Mouse (Mus musculus) lung, postnatal 0 days (tissue): ENCODE measurements around the gene Fbxl8. TPM values are rescaled to one million over a fixed set of nuclear protein-coding genes. Genes with fewer than 3 reads are reported as not detected.

ENCODE experiments used
- ATAC-seq: fragments of 200-750 bp; cut with Nextera tagmentation; 2 replicates; pipeline ENCODE4 v1.8.0; 2017; ENCODE audit warnings: moderate library complexity
- DNase-seq: peaks from one replicate; pipeline ENCODE4 v3.0.0-alpha.2; 2016; ENCODE audit warnings: low spot score
- H3K27ac ChIP-seq: fragments of 300-500 bp; sonication (generic); 2 replicates; pipeline ENCODE4 v1.5.1; 2014; ENCODE audit warnings: antibody characterized with exemption, mild to moderate bottlenecking, low read length, mixed read lengths
- H3K27me3 ChIP-seq: fragments of 300-500 bp; sonication (generic); replicated peaks from 2 replicates; pipeline ENCODE4 v1.6.1; 2014; ENCODE audit warnings: low read length, mixed read lengths; ENCODE audit not compliant: insufficient read depth
- H3K36me3 ChIP-seq: fragments of 300-500 bp; sonication (generic); 2 replicates; pipeline ENCODE4 v1.6.1; 2014; ENCODE audit warnings: low read length, mixed read lengths; ENCODE audit not compliant: insufficient read depth
- H3K4me1 ChIP-seq: fragments of 300-500 bp; sonication (generic); 2 replicates; pipeline ENCODE4 v1.6.1; 2014; ENCODE audit warnings: antibody characterized with exemption, low read depth, low read length, mixed read lengths; ENCODE audit not compliant: insufficient read depth
- H3K4me2 ChIP-seq: fragments of 300-500 bp; sonication (generic); replicated peaks from 2 replicates; pipeline ENCODE4 v1.6.1; 2014; ENCODE audit warnings: low read depth, mild to moderate bottlenecking, low read length, moderate library complexity, mixed read lengths
- H3K4me3 ChIP-seq: fragments of 300-500 bp; sonication (generic); 2 replicates; pipeline ENCODE4 v1.5.1; 2014; ENCODE audit warnings: low read depth, low read length
- H3K9ac ChIP-seq: fragments of 300-500 bp; sonication (generic); replicated peaks from 2 replicates; pipeline ENCODE4 v1.6.1; 2014; ENCODE audit warnings: low read depth, mild to moderate bottlenecking
- H3K9me3 ChIP-seq: fragments of 300-500 bp; sonication (generic); 2 replicates; pipeline ENCODE4 v1.6.1; 2016; ENCODE audit warnings: low read length, mixed read lengths
- CTCF ChIP-seq: IDR thresholded peaks from 2 replicates; pipeline ENCODE4 v1.5.1; 2016; ENCODE audit warnings: antibody characterized with exemption, mild to moderate bottlenecking
- EP300 ChIP-seq: IDR thresholded peaks from 2 replicates; pipeline ENCODE4 v1.6.1; 2016; ENCODE audit warnings: antibody characterized with exemption, mild to moderate bottlenecking, control low read depth
- WGBS: fragments of 180-500 bp; shearing (Covaris S2); extraction: QIAGEN DNeasy Blood & Tissue Kit; methylation state at CpG from one replicate; pipeline ENCODE4 v1.1.7; 2014; 5-methylcytosine and 5-hydroxymethylcytosine counted together
- polyA plus RNA-seq: library from polyadenylated mRNA; unstranded; fragments of >200 nt; fragmentation: Nextera tagmentation; extraction: Ambion mirVana; gene quantifications from 2 replicates; pipeline ENCODE4 v1.2.1, GENCODE M21; 2015

The Fbxl8 gene
- polyA plus RNA-seq: 6.0 and 6.6 TPM in 2 replicates

- 1% methylated on average over 53 of the region's 54 CpGs for WGBS
- TF ChIP-seq EP300: no peak
- no peak; the same call in 1 of the 2 replicates for TF ChIP-seq CTCF
- Histone ChIP-seq H3K27ac (peak within 1 kb of the TSS; percentile 26; the same call in 1 of the 2 replicates), H3K9me3 (no peaks in the 10 kb centered on the region), H3K4me3 (peak within 1 kb of the TSS; percentile 63), H3K36me3 (no peaks in the 10 kb centered on the region), H3K9ac (peak within 1 kb of the TSS; percentile 55), H3K4me2 (peak within 1 kb of the TSS; percentile 90), H3K27me3 (peaks cover 19% of the 10 kb centered on the region; the same call in 1 of the 2 replicates), H3K4me1 (peaks cover 27% of the 10 kb centered on the region)
- ATAC-seq (peak; percentile 66), DNase-seq (peak; percentile 86)
Observed at GRCm38 (mm10) chr8:105264024-105264982, at the start of gene Fbxl8, which contains the start of gene Tradd. Fbxl8 (plus strand) TSS chr8:105264648. Tradd (minus strand) TSS chr8:105264609.

GRCm38 (mm10) chr8:105217926-105218522 is 46.4 kb upstream of the Fbxl8 start:
- DNase-seq: peak; percentile 80
- H3K27ac ChIP-seq: no peak overlapping the region
- 79% methylated on average over 5 of the region's 5 CpGs for WGBS
- H3K27me3 ChIP-seq: no peaks in the 10 kb centered on the region
- H3K4me3 ChIP-seq: no peak overlapping the region
- ATAC-seq: no peak
- no peaks in the 10 kb centered on the region for H3K9me3 ChIP-seq
- no peak overlapping the region for H3K4me2 ChIP-seq
- H3K9ac ChIP-seq: no peak overlapping the region
- TF ChIP-seq EP300: no peak
- TF ChIP-seq CTCF: peak; percentile 76
- 0 out of 2 replicates have a peak, but pooled peaks cover 5% of the 10 kb centered on the region for H3K36me3 ChIP-seq
- H3K4me1 ChIP-seq: no peaks in the 10 kb centered on the region

- Histone ChIP-seq H3K36me3 (no peaks in the 10 kb centered on the region), H3K27ac (0 out of 2 replicates have a peak overlapping the region, but pooled peaks have one; percentile 99), H3K4me2 (no peak overlapping the region), H3K4me1 (no peaks in the 10 kb centered on the region), H3K9me3 (no peaks in the 10 kb centered on the region), H3K4me3 (no peak overlapping the region), H3K27me3 (no peaks in the 10 kb centered on the region), H3K9ac (no peak overlapping the region)
- DNase-seq (no peak), ATAC-seq (no peak)
- TF ChIP-seq EP300: no peak
- no peak for TF ChIP-seq CTCF
- 74% methylated on average over 7 of the region's 7 CpGs for WGBS
Observed at GRCm38 (mm10) chr8:105223850-105224249, 40.6 kb upstream of the Fbxl8 start.

GRCm38 (mm10) chr8:105224413-105225271 is 39.8 kb upstream of the Fbxl8 start, which contains the start of gene D230025D16Rik:
D230025D16Rik (plus strand) TSS chr8:105225145.
- no peaks in the 10 kb centered on the region for H3K27me3 ChIP-seq
- ATAC-seq (peak; percentile 89), DNase-seq (peak; percentile 97)
- no peaks in the 10 kb centered on the region for H3K9me3 ChIP-seq
- peak within 1 kb of the TSS; percentile 85 for H3K4me3 ChIP-seq
- no peaks in the 10 kb centered on the region for H3K4me1 ChIP-seq
- TF ChIP-seq EP300 (no peak), CTCF (peak; percentile 17; the same call in 1 of the 2 replicates)
- H3K9ac ChIP-seq: peak within 1 kb of the TSS; percentile 94
- H3K27ac ChIP-seq: peak within 1 kb of the TSS; percentile 99
- H3K4me2 ChIP-seq: peak within 1 kb of the TSS; percentile 73
- 5% methylated on average over 34 of the region's 34 CpGs for WGBS
- H3K36me3 ChIP-seq: no peaks in the 10 kb centered on the region

DNA sequence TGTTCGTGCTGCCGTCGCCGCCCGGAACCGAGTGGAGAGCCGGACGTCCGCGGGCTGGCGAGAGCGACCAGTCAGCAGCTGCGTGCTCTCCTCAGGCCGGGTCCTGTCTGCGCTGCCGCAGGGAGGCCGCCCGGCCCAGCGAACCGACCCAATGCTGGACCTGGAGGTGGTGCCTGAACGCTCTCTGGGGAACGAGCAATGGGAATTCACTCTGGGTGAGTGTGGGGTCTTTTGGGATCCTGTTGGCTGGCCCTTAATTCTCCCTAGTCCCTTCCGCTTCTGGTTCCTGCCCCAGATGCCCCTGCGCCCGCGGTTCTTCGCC is 39.2 kb upstream of the Fbxl8 start:
- H3K9me3 ChIP-seq: no peaks in the 10 kb centered on the region
- H3K4me2 ChIP-seq: peak overlapping the region; percentile 73
- TF ChIP-seq CTCF (no peak), EP300 (no peak)
- no peaks in the 10 kb centered on the region for H3K36me3 ChIP-seq
- H3K4me3 ChIP-seq: peak overlapping the region; percentile 85
- H3K27me3 ChIP-seq: no peaks in the 10 kb centered on the region
- no peak for DNase-seq
- H3K9ac ChIP-seq: peak overlapping the region; percentile 94
- H3K27ac ChIP-seq: peak overlapping the region; percentile 99
- H3K4me1 ChIP-seq: no peaks in the 10 kb centered on the region
- ATAC-seq: no peak
- WGBS: 0% methylated on average over 20 of the region's 27 CpGs
